Mouse (Mus musculus) right cerebral cortex, adult 18-20 months (tissue): Measurements from ENCODE around the gene Enpp4.

Experiments used
- DNase-seq: peaks from one replicate; pipeline ENCODE4 v3.0.0; 2022; ENCODE audit warnings: mixed read lengths

The Enpp4 gene

DNA sequence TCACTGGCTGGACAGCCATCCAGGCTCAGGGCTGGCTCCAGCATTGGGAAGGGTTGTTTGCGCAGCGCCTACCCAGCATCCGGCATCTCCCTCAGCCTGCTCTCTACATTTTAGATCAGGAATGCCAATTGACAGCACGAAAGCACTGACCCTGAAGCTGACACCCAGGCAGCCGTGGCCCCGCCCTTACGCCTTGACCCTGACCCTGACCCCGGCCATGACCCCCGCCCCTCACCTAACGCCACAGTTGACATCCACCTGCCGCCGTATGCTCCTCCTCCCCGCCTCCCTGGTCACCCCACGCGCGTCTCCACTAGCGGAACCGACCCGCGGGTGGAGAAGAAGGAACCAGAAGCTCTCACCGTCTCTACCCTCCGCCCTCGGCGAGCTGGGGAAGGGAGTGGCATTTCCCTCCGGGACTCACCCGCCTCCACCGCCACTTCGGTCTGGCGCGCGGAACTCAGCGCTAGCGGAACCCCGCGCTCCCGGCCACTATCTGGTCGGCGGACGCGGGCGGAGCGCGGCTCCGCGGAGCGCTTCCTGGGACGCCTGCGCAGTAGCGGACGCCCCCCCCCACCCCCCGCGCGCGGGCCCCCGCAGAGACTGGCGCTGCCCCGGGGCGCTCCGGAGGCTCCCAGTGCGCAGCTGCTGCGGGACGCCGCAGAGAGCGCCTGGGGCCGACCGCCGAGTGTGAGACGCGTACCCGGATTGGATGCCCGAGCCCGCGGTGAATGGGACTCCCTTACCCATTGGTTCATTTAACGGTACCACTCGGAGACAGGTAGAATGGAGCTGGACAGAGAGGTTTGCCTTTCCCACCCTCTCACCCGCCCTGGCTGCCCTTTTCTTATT lies at the start of gene Enpp4:
Gene Enpp4, minus strand, starts transcription at position 523 of the 852 bp plus-strand sequence.
- DNase-seq, result peak; percentile 96

GRCm38 (mm10) chr17:44155204-44155603 lies 49.6 kb upstream of the Enpp4 start:
- no peak for DNase-seq

- DNase-seq, result no peak
These were observed 48.3 kb upstream of the Enpp4 start for GRCm38 (mm10) chr17:44153871-44154270.

DNA sequence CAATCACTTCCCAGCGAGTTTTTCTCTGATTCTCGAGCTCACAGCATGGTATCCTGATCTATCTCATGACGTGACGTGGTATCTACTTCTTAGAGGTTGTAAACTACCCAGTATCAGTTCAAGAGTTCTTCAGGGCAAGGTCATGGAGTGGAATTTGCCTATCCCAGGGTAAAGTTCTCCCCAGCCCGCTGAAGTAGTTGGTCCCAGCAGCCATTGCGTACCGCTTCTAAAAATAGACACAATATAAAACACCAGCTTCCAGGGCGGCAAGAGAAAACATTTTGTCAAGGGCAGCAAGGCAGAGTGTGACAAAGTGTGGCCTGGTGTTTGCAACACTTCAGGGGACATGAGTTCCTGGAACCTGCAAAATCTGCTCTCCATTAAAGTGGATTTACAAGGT lies 46.3 kb upstream of the Enpp4 start:
- no peak for DNase-seq

DNA sequence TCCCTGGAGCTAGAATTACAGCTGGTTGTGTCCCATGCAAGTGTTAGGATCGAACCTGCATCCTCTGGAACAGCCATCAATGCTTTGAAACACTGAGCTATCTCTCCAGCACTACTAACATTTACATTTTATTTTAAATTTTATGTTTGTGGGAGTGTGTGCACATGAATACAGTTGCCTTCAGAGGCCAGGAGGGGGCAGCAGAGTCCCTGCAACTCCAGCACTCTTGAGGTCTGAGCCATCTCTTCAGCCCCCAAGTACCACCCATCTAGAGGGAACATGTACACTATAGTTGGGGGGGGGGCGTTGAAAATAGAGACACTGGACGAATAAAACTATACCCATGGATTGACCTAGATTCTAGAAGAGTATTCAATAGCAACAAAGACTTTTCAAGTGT lies 45.5 kb upstream of the Enpp4 start:
- no peak for DNase-seq

- DNase-seq, result no peak
These were observed 42.7 kb upstream of the Enpp4 start for GRCm38 (mm10) chr17:44148109-44148846.

DNA sequence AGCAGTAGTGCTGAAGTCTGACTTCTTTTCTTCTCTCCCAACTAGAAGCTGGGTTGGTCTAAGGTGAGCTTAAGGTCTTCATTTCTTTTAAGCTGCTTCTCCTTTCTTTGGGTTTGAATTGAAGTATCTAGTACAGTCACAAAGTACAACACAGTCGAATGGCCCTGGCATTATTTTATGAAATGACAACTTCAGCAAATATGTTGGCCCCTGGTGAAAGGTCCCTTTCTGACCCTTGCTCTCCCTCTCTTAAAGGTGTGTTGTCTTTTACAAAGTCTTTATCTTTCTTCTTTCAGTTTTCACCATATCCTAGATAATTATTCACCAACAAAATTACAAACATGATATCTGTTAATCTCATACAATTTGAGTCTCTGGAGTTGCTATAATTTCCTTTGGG lies 40.2 kb upstream of the Enpp4 start:
- DNase-seq, result no peak

DNA sequence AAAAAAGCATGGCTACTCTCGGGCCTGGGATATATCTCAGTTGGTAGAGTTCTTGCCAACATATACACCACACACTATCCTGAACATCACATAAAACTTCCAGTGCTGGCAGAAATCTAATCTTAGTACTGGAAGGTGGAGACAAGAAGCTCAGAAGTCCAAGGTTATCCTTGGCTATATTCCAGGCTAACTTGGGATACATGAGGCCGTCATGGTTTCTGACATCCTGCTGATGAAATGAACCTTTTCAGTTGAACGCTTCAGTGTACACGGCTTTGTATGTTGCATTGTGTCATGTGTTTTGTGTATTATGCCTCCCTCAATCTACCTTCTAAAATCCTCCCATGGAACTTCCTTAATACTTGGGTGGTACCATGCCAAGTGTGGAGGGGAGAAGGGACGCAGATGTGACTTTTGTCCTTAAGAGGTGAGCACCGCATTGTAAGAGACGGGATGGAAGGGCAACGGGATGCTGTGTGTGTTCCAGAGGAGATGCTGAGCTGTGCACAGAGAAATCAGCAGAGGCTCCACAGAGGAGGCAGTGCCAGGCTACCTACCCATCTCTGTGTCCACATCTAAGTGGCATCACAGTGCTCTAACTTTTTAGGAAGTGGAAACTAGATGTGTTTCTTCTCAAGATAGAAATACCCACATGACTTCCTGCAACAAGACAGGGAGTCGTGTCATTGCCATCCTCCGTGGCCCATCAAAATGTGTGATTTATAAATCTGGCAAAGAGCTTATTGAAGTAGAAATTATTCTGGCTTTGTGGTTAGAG lies 31.4 kb upstream of the Enpp4 start:
- DNase-seq, result no peak

DNA sequence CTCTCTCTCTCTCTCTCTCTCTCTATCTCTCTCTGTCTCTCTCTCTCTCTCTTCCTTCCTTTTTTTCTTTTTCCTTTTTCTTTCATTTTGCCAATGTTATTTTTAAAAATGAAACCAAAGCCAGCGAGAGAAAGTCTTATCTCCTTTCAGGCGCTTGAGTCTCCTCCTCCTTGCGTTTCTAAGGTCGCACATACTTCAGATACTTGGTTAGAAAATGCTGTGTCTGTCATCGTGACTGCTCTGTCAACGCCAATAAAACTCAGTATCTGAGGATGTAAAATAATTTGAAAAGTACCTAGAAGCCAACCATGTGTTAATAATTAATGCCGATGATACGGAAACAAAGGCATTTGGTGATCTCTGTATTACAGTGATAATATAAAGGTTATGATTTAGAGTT lies 30.4 kb upstream of the Enpp4 start:
- no peak for DNase-seq

GRCm38 (mm10) chr17:44134545-44134944 lies 28.9 kb upstream of the Enpp4 start:
- DNase-seq, result no peak

- DNase-seq, result no peak
These were observed 28.5 kb upstream of the Enpp4 start for GRCm38 (mm10) chr17:44134106-44134505.

DNA sequence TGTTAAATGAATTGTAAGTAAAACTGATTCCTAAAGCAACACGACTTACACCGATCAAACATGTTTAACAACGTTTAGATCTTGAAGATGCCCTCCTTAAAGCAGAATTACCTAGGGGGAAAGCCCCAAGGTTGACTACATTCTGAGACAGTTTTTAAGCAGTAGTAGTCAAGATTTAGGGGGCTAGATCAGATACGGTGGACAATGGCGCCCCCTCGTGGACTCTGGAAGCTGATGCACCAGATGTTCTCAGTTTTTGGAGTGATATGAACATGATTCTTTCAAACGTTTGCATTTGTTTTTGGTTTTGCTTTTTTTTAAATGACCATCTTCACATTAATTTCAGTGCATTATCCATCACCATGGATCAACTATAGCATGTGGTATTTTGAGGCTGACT lies 24.8 kb upstream of the Enpp4 start:
- peak; percentile 63 for DNase-seq

DNA sequence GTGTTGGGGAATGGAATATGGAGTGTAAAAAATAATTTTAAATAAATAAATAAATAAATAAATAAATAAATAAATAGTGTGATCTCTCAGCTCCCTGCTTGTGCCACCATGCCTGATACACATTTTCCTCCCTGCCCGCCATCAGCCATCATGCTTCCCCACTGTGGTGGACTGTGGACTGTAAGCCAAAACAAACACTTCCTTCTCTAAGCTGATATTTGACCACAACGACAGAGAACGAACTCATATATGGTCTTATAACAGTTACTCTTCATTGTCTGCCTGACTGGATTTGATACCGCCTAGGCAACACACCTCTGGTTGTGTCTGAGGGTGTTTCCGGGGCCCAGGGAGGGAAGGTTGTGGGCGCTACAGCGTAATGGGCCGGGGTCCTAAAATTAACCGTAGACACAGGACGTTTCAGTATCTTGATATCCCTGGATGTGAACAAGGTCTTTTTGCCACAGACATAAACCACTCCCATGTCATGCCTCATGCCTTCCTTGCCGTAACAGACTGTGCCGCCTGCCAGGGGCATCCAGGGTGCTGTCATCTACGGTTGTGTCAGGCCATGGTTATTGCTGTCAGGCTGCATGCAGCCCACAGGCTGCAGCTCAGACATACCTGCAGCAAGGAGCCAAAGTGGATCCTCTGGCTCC lies 23.6 kb upstream of the Enpp4 start:
- no peak for DNase-seq

DNA sequence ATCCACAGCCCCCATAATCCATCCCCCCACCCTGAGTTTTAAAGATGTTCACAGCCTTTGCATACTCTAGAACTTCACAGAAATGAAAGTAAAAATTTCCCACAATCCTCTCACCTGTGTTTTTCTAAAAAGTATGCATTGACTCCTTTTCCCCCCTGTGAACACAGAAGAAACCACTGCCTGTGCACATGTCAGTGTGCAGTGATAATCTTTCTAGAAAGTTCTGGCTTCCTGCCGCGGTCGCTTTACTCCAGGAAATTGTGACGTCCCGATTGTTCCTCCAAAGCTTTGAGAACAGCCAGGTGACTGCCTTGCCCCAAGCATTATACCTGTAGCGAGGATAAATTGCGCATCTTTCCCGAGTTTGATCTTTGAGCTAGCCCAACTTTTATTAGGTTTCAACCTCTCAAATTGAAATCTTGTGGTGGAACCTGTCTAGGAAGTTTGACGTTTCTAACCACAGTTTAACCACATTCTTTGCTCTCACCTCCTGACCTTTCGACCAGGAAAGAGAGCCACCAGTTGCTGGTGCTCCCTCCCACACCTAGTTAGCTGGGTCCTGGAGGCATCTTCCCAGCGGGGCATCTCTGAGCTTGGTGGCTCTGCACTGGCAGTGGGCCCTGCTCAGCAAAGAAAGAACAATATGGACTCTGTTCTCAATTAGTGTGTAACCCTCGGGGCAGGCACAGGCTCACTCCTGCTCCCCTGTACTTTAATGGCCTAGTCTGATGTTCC lies 15.9 kb upstream of the Enpp4 start:
- peak; percentile 9 for DNase-seq

- no peak for DNase-seq
These were observed 12.6 kb upstream of the Enpp4 start for GRCm38 (mm10) chr17:44118231-44118630.

DNA sequence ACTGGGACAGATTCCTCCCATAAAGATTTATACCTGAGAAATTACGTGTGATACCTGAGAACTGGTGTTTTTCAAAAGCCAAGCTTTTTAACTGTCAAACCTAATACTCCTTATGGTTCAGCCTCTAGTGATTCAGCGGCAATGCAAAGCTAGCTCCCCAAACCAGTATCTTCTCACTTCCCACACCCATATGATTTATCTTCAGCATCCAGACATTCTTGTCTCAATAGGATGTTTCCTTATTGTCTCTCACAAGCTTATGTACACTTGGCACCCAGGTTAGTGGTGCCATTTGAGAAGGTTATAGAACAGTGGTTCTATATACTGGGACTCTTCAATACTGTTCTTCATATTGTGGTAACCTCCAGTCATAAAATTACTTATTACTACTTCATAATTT lies 12.1 kb upstream of the Enpp4 start:
- no peak for DNase-seq

- no peak for DNase-seq
These were observed 11.0 kb upstream of the Enpp4 start for GRCm38 (mm10) chr17:44116584-44116983.

DNA sequence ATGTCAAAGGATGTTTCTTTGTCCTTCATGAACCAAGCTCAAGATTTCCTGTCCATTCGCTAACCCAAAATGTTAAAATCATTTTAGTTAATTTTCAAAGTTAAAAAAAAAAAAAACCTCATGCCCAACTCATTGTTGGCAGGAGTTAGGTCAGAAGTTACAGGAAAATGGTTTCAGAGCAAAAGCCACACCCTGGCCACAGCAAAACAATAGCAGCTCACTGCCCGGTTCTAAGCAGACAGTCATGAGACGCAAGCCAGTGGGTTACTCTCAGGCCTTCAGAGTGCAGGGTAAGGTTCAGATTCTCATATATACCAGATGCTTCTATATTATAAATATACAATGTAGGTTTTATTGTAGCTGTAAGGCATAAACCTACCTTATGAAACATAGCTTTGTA lies 2.7 kb upstream of the Enpp4 start:
- no peak for DNase-seq

- DNase-seq, result no peak
These were observed 3.6 kb downstream of the Enpp4 start for GRCm38 (mm10) chr17:44101961-44102360.

DNA sequence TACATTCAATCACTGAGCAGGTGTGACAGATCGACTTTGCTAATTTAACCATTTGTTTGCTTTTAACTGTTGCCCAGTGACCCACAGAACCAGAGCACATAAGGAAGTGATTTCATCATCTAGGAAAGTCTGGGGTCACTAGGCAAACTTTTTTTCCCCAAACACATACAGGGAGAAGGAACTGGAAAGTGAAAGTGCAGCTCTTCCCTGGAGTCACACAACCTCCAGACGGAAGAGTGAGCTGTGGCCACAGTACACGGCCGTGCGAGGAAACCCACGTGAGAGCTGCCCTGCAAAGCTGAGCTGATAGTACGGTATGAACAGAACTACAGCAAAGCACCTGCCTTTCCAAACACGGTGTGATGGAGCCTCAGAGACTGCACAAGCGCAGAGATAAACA lies 4.7 kb downstream of the Enpp4 start:
- DNase-seq, result no peak

- DNase-seq, result no peak
These were observed 5.1 kb downstream of the Enpp4 start for GRCm38 (mm10) chr17:44100486-44100885.

DNA sequence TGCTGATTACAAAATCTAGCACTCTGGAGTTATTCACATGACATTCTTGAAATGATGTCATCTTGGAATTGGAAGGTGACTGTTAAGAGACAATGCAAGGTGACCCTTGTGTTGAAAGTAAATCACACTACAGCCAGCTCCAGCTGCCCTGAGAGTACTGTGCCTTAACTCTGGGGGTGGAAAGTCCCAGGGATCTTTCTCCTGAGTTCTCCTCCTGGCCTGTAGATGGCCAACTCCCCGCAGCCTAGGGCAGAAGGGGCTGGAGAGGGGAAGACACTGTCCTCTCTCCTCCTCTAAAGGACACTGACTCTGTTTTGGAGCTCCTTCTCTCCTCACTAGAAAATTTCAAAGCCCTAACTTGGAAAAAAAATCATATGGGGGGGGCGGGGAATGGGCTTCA lies 14.1 kb downstream of the Enpp4 start:
- no peak for DNase-seq
